Mouse (Mus musculus) lung, embryonic 15.5 days (tissue): ENCODE results near the gene Zpr1. TPM values are rescaled to one million over a fixed set of nuclear protein-coding genes. Genes with fewer than 3 reads are reported as not detected.

ENCODE experiments used
- ATAC-seq: fragments of 200-750 bp; cut with Nextera tagmentation; 2 replicates; pipeline ENCODE4 v1.8.0; 2017; ENCODE audit warnings: moderate number of reproducible peaks, borderline replicate concordance; ENCODE audit not compliant: low FRiP score, low TSS enrichment; ENCODE audit errors: extremely low read depth
- H3K27ac ChIP-seq: fragments of 300-500 bp; sonication (generic); 2 replicates; pipeline ENCODE4 v1.5.1; 2015; ENCODE audit warnings: moderate library complexity, mild to moderate bottlenecking, inconsistent platforms
- H3K27me3 ChIP-seq: fragments of 300-500 bp; sonication (generic); 2 replicates; pipeline ENCODE4 v1.6.1; 2015; ENCODE audit warnings: inconsistent platforms
- H3K36me3 ChIP-seq: fragments of 300-500 bp; sonication (generic); 2 replicates; pipeline ENCODE4 v1.6.1; 2015; ENCODE audit warnings: inconsistent platforms
- H3K4me1 ChIP-seq: fragments of 300-500 bp; sonication (generic); 2 replicates; pipeline ENCODE4 v1.6.1; 2015; ENCODE audit warnings: inconsistent platforms
- H3K4me2 ChIP-seq: fragments of 300-500 bp; sonication (generic); 2 replicates; pipeline ENCODE4 v1.6.1; 2015; ENCODE audit warnings: inconsistent platforms, mild to moderate bottlenecking, moderate library complexity
- H3K4me3 ChIP-seq: fragments of 300-500 bp; sonication (generic); 2 replicates; pipeline ENCODE4 v1.5.1; 2015; ENCODE audit warnings: mild to moderate bottlenecking, inconsistent platforms
- H3K9ac ChIP-seq: fragments of 300-500 bp; sonication (generic); 2 replicates; pipeline ENCODE4 v1.6.1; 2015; ENCODE audit warnings: inconsistent platforms
- H3K9me3 ChIP-seq: fragments of 300-500 bp; sonication (generic); 2 replicates; pipeline ENCODE4 v1.6.1; 2016; ENCODE audit warnings: inconsistent platforms
- WGBS: fragments of 180-500 bp; shearing (Covaris S2); methylation state at CpG from one replicate; pipeline ENCODE4 v1.1.7; 2015; 5-methylcytosine and 5-hydroxymethylcytosine counted together
- polyA plus RNA-seq: library from polyadenylated mRNA; unstranded; fragments of >200 nt; fragmentation: Nextera tagmentation; extraction: Ambion mirVana; gene quantifications from 2 replicates; pipeline ENCODE4 v1.2.1, GENCODE M21; 2015

Gene Zpr1
- polyA plus RNA-seq, 1 experiment from 2014 or later = 53.8 TPM

GRCm38 (mm10) chr9:46238850-46239249 lies 34.0 kb upstream of the Zpr1 start:
- 80% methylated on average over 7 of the region's 7 CpGs for WGBS
- H3K4me1 ChIP-seq = no peaks in the 10 kb centered on the region
- no peak for ATAC-seq
- no peaks in the 10 kb centered on the region for H3K36me3 ChIP-seq
- H3K4me2 ChIP-seq = no peak overlapping the region
- H3K9ac ChIP-seq = no peak overlapping the region
- no peak overlapping the region for H3K4me3 ChIP-seq
- no peaks in the 10 kb centered on the region for H3K27me3 ChIP-seq
- H3K27ac ChIP-seq = no peak overlapping the region
- no peaks in the 10 kb centered on the region for H3K9me3 ChIP-seq

- H3K9ac ChIP-seq = no peak within 1 kb of the TSS
- H3K4me2 ChIP-seq = no peak within 1 kb of the TSS
- H3K36me3 ChIP-seq = no peaks in the 10 kb centered on the region
- H3K27ac ChIP-seq = no peak within 1 kb of the TSS
- no peaks in the 10 kb centered on the region for H3K4me1 ChIP-seq
- WGBS = 54% methylated on average over 7 of the region's 7 CpGs
- H3K4me3 ChIP-seq = no peak within 1 kb of the TSS
- no peaks in the 10 kb centered on the region for H3K9me3 ChIP-seq
- ATAC-seq = no peak
- no peaks in the 10 kb centered on the region for H3K27me3 ChIP-seq
Measured at GRCm38 (mm10) chr9:46240526-46241153, 32.2 kb upstream of the Zpr1 start, which contains the start of gene Apoa4. TSS of gene Apoa4 (plus strand) at chr9:46240696.

GRCm38 (mm10) chr9:46241818-46242217 lies 31.0 kb upstream of the Zpr1 start:
- Histone ChIP-seq H3K9ac (no peak overlapping the region), H3K4me3 (no peak overlapping the region), H3K4me2 (no peak overlapping the region), H3K36me3 (no peaks in the 10 kb centered on the region), H3K27ac (no peak overlapping the region), H3K27me3 (no peaks in the 10 kb centered on the region), H3K4me1 (no peaks in the 10 kb centered on the region), H3K9me3 (no peaks in the 10 kb centered on the region)
- no peak for ATAC-seq
- WGBS = 52% methylated on average over 2 of the region's 2 CpGs

GRCm38 (mm10) chr9:46243122-46243521 lies 29.7 kb upstream of the Zpr1 start:
- H3K27ac ChIP-seq = no peak overlapping the region
- H3K4me2 ChIP-seq = no peak overlapping the region
- ATAC-seq = no peak
- no peak overlapping the region for H3K9ac ChIP-seq
- no peaks in the 10 kb centered on the region for H3K36me3 ChIP-seq
- no peak overlapping the region for H3K4me3 ChIP-seq
- 71% methylated on average over 4 of the region's 4 CpGs for WGBS
- H3K4me1 ChIP-seq = no peaks in the 10 kb centered on the region
- no peaks in the 10 kb centered on the region for H3K27me3 ChIP-seq
- H3K9me3 ChIP-seq = no peaks in the 10 kb centered on the region

GRCm38 (mm10) chr9:46243584-46243983 lies 29.3 kb upstream of the Zpr1 start:
- H3K9ac ChIP-seq = no peak overlapping the region
- no peaks in the 10 kb centered on the region for H3K4me1 ChIP-seq
- no peak for ATAC-seq
- no peak overlapping the region for H3K4me3 ChIP-seq
- 40% methylated on average over 8 of the region's 8 CpGs for WGBS
- H3K27ac ChIP-seq = no peak overlapping the region
- no peaks in the 10 kb centered on the region for H3K27me3 ChIP-seq
- no peak overlapping the region for H3K4me2 ChIP-seq
- no peaks in the 10 kb centered on the region for H3K9me3 ChIP-seq
- H3K36me3 ChIP-seq = no peaks in the 10 kb centered on the region

- Histone ChIP-seq H3K9ac (no peak overlapping the region), H3K9me3 (no peaks in the 10 kb centered on the region), H3K36me3 (no peaks in the 10 kb centered on the region), H3K4me3 (no peak overlapping the region), H3K27ac (no peak overlapping the region), H3K4me2 (0 out of 2 replicates have a peak overlapping the region, but pooled peaks have one; percentile 24), H3K27me3 (no peaks in the 10 kb centered on the region), H3K4me1 (no peaks in the 10 kb centered on the region)
- no peak for ATAC-seq
- 22% methylated on average over 11 of the region's 11 CpGs for WGBS
Measured at GRCm38 (mm10) chr9:46246752-46247324, 26.0 kb upstream of the Zpr1 start.

GRCm38 (mm10) chr9:46256177-46256576 lies 16.7 kb upstream of the Zpr1 start:
- Histone ChIP-seq H3K9ac (no peak overlapping the region), H3K36me3 (no peaks in the 10 kb centered on the region), H3K9me3 (no peaks in the 10 kb centered on the region), H3K27me3 (no peaks in the 10 kb centered on the region), H3K27ac (no peak overlapping the region), H3K4me1 (no peaks in the 10 kb centered on the region), H3K4me2 (no peak overlapping the region), H3K4me3 (no peak overlapping the region)
- WGBS = 75% methylated on average over 7 of the region's 7 CpGs
- no peak for ATAC-seq

GRCm38 (mm10) chr9:46256658-46257385 lies 16.0 kb upstream of the Zpr1 start:
- WGBS = 75% methylated on average over 10 of the region's 10 CpGs
- H3K36me3 ChIP-seq = no peaks in the 10 kb centered on the region
- no peaks in the 10 kb centered on the region for H3K27me3 ChIP-seq
- H3K9me3 ChIP-seq = no peaks in the 10 kb centered on the region
- H3K4me2 ChIP-seq = no peak overlapping the region
- H3K9ac ChIP-seq = no peak overlapping the region
- ATAC-seq = no peak
- H3K27ac ChIP-seq = no peak overlapping the region
- no peaks in the 10 kb centered on the region for H3K4me1 ChIP-seq
- H3K4me3 ChIP-seq = no peak overlapping the region

GRCm38 (mm10) chr9:46257546-46257945 lies 15.3 kb upstream of the Zpr1 start:
- Histone ChIP-seq H3K27me3 (no peaks in the 10 kb centered on the region), H3K4me3 (no peak overlapping the region), H3K4me1 (no peaks in the 10 kb centered on the region), H3K9ac (no peak overlapping the region), H3K4me2 (no peak overlapping the region), H3K9me3 (no peaks in the 10 kb centered on the region), H3K27ac (no peak overlapping the region), H3K36me3 (no peaks in the 10 kb centered on the region)
- no peak for ATAC-seq
- 78% methylated on average over 3 of the region's 3 CpGs for WGBS

- Histone ChIP-seq H3K27ac (no peak overlapping the region), H3K36me3 (no peaks in the 10 kb centered on the region), H3K9me3 (no peaks in the 10 kb centered on the region), H3K9ac (no peak overlapping the region), H3K27me3 (no peaks in the 10 kb centered on the region), H3K4me1 (no peaks in the 10 kb centered on the region), H3K4me2 (no peak overlapping the region), H3K4me3 (no peak overlapping the region)
- ATAC-seq = no peak
- WGBS = 82% methylated on average over 6 of the region's 6 CpGs
Measured at GRCm38 (mm10) chr9:46259111-46259510, 13.8 kb upstream of the Zpr1 start.

GRCm38 (mm10) chr9:46261131-46261530 lies 11.7 kb upstream of the Zpr1 start:
- Histone ChIP-seq H3K27me3 (no peaks in the 10 kb centered on the region), H3K27ac (no peak overlapping the region), H3K9ac (no peak overlapping the region), H3K9me3 (no peaks in the 10 kb centered on the region), H3K36me3 (no peaks in the 10 kb centered on the region), H3K4me2 (no peak overlapping the region), H3K4me1 (no peaks in the 10 kb centered on the region), H3K4me3 (no peak overlapping the region)
- 75% methylated on average over 7 of the region's 7 CpGs for WGBS
- no peak for ATAC-seq

- H3K9ac ChIP-seq = no peak within 1 kb of the TSS
- WGBS = 41% methylated on average over 7 of the region's 7 CpGs
- no peak within 1 kb of the TSS for H3K4me3 ChIP-seq
- H3K4me2 ChIP-seq = no peak within 1 kb of the TSS
- H3K36me3 ChIP-seq = no peaks in the 10 kb centered on the region
- H3K27me3 ChIP-seq = peaks cover 27% of the 10 kb centered on the region; the same call in 1 of the 2 replicates
- no peak for ATAC-seq
- H3K27ac ChIP-seq = no peak within 1 kb of the TSS
- no peaks in the 10 kb centered on the region for H3K9me3 ChIP-seq
- H3K4me1 ChIP-seq = no peaks in the 10 kb centered on the region
Measured at GRCm38 (mm10) chr9:46268343-46268873, 4.5 kb upstream of the Zpr1 start, which contains the start of gene Apoa5. TSS of gene Apoa5 (plus strand) at chr9:46268633.
